Mouse (Mus musculus) lung, postnatal 0 days (tissue): ENCODE measurements around the gene Ppp2r5d. TPM values are rescaled to one million over a fixed set of nuclear protein-coding genes. Genes with fewer than 3 reads are reported as not detected.

Experiments used
- ATAC-seq: fragments of 200-750 bp; cut with Nextera tagmentation; 2 replicates; pipeline ENCODE4 v1.8.0; 2017; ENCODE audit warnings: moderate library complexity
- DNase-seq: peaks from one replicate; pipeline ENCODE4 v3.0.0-alpha.2; 2016; ENCODE audit warnings: low spot score
- H3K27ac ChIP-seq: fragments of 300-500 bp; sonication (generic); 2 replicates; pipeline ENCODE4 v1.5.1; 2014; ENCODE audit warnings: antibody characterized with exemption, mild to moderate bottlenecking, low read length, mixed read lengths
- H3K27me3 ChIP-seq: fragments of 300-500 bp; sonication (generic); replicated peaks from 2 replicates; pipeline ENCODE4 v1.6.1; 2014; ENCODE audit warnings: low read length, mixed read lengths; ENCODE audit not compliant: insufficient read depth
- H3K36me3 ChIP-seq: fragments of 300-500 bp; sonication (generic); 2 replicates; pipeline ENCODE4 v1.6.1; 2014; ENCODE audit warnings: low read length, mixed read lengths; ENCODE audit not compliant: insufficient read depth
- H3K4me1 ChIP-seq: fragments of 300-500 bp; sonication (generic); 2 replicates; pipeline ENCODE4 v1.6.1; 2014; ENCODE audit warnings: antibody characterized with exemption, low read depth, low read length, mixed read lengths; ENCODE audit not compliant: insufficient read depth
- H3K4me2 ChIP-seq: fragments of 300-500 bp; sonication (generic); replicated peaks from 2 replicates; pipeline ENCODE4 v1.6.1; 2014; ENCODE audit warnings: low read depth, mild to moderate bottlenecking, low read length, moderate library complexity, mixed read lengths
- H3K4me3 ChIP-seq: fragments of 300-500 bp; sonication (generic); 2 replicates; pipeline ENCODE4 v1.5.1; 2014; ENCODE audit warnings: low read depth, low read length
- H3K9ac ChIP-seq: fragments of 300-500 bp; sonication (generic); replicated peaks from 2 replicates; pipeline ENCODE4 v1.6.1; 2014; ENCODE audit warnings: low read depth, mild to moderate bottlenecking
- H3K9me3 ChIP-seq: fragments of 300-500 bp; sonication (generic); 2 replicates; pipeline ENCODE4 v1.6.1; 2016; ENCODE audit warnings: low read length, mixed read lengths
- CTCF ChIP-seq: IDR thresholded peaks from 2 replicates; pipeline ENCODE4 v1.5.1; 2016; ENCODE audit warnings: antibody characterized with exemption, mild to moderate bottlenecking
- EP300 ChIP-seq: IDR thresholded peaks from 2 replicates; pipeline ENCODE4 v1.6.1; 2016; ENCODE audit warnings: antibody characterized with exemption, mild to moderate bottlenecking, control low read depth
- WGBS: fragments of 180-500 bp; shearing (Covaris S2); extraction: QIAGEN DNeasy Blood & Tissue Kit; methylation state at CpG from one replicate; pipeline ENCODE4 v1.1.7; 2014; 5-methylcytosine and 5-hydroxymethylcytosine counted together
- polyA plus RNA-seq: library from polyadenylated mRNA; unstranded; fragments of >200 nt; fragmentation: Nextera tagmentation; extraction: Ambion mirVana; gene quantifications from 2 replicates; pipeline ENCODE4 v1.2.1, GENCODE M21; 2015

Ppp2r5d gene
- polyA plus RNA-seq, 1 experiment from 2014 or later: 31.8 TPM

DNA sequence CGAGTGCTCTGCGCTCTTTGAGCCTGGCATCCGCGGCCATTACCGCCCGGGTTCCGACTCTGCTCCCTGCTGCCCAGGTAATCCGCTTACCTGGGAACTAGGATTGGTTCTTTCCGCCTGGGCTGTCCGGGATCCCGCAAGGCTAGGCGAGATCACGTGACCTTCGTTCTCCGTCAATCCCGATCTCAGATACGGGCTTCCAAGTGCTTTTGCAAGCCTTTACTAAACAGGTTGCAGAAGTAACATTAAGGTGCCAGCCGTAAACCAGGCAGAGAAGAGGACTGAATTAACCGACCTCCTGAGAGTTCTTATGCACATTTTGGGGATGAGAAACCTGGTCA lies 58.6 kb downstream of the Ppp2r5d start:
- peak overlapping the region; percentile 71 for H3K4me2 ChIP-seq
- 1% methylated on average over 19 of the region's 19 CpGs for WGBS
- no peak for DNase-seq
- H3K36me3 ChIP-seq: 0 out of 2 replicates have a peak, but pooled peaks cover 5% of the 10 kb centered on the region
- H3K9ac ChIP-seq: peak overlapping the region; percentile 70
- no peaks in the 10 kb centered on the region for H3K27me3 ChIP-seq
- peaks cover 25% of the 10 kb centered on the region for H3K4me1 ChIP-seq
- TF ChIP-seq EP300 (no peak), CTCF (no peak)
- H3K4me3 ChIP-seq: peak overlapping the region; percentile 83
- ATAC-seq: peak; percentile 3
- H3K9me3 ChIP-seq: no peaks in the 10 kb centered on the region
- H3K27ac ChIP-seq: peak overlapping the region; percentile 84

DNA sequence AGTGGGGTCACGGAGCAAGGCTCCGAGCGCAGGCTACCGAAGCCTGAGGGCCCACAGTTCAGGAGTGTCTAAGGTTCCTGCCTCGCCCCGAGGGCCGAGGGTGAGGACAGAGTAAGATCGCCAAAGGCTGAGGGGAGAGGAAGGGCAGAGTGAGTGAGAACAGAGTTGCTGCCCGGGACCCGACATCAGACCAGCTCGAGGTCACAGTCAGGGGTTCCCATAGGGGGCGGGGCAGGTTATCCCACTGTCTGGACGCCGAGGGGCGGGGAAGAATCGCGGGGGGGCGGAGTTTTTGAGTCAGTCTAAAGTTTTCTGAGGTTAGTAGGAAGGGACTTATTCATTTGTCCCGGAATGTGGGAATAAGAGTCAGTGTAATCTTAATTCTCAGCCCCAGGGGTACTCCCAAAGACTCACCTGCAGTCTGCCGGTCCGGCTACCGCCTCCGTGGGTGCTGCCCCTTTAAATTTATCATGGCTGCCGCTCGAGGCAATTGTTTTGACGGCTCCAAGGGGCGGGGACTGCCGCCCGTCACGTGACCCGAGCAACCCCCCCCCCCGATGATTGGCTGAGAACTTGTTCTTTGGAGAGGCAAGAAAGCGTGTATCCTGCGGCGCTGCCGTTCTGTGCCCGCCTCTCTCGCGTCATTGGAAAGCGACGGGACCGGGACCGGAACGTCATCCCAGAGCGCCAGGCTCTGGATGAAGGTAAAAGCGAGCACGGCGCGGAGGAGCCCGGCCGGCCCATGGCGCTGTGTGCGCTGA lies 59.2 kb downstream of the Ppp2r5d start, which contains the start of the genes Klc4 and Mrpl2:
Klc4 (minus strand) TSS at position 462 of the 761 bp plus-strand sequence.
Mrpl2 (plus strand) TSS at position 669 of the 761 bp plus-strand sequence.
- TF ChIP-seq CTCF (no peak; the same call in 1 of the 2 replicates), EP300 (peak; percentile 45; the same call in 1 of the 2 replicates)
- peak within 1 kb of the TSS; percentile 89 for H3K4me2 ChIP-seq
- H3K9me3 ChIP-seq: no peaks in the 10 kb centered on the region
- peak within 1 kb of the TSS; percentile 96 for H3K27ac ChIP-seq
- no peaks in the 10 kb centered on the region for H3K27me3 ChIP-seq
- H3K4me1 ChIP-seq: peaks cover 22% of the 10 kb centered on the region
- ATAC-seq: peak; percentile 72
- peak; percentile 98 for DNase-seq
- 0 out of 2 replicates have a peak, but pooled peaks cover 5% of the 10 kb centered on the region for H3K36me3 ChIP-seq
- under 1% methylated on average over 53 of the region's 53 CpGs for WGBS
- peak within 1 kb of the TSS; percentile 83 for H3K4me3 ChIP-seq
- peak within 1 kb of the TSS; percentile 70 for H3K9ac ChIP-seq

DNA sequence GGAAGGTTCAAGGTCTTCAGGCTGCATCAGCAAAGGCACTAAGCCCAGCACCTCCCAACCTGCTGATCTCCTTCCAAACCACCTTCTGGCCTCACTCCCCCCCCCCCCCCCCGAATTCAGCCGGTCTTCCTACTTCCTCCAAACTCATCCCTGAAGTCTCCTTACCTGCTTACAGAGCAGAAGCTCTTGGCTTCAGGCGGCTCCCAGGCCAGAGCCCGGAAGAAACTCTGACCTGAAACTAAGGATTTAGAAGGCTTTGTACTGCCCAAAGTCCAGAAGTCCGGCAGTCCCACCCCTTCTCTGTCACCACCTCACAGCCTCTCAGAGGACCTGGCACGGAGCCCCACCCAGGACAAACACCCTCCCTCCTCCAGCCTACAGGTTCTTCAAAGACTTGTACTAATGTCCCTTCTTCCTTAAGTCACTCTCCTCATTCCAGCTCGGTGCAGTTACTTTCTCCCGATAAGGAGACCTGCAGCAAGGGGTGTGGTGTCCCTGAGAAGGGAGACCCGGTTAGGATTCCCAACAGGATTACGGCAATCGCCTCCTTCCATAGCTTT lies 59.9 kb downstream of the Ppp2r5d start:
- H3K4me2 ChIP-seq: peak overlapping the region; percentile 89
- H3K27ac ChIP-seq: peak overlapping the region; percentile 96
- H3K4me1 ChIP-seq: peaks cover 22% of the 10 kb centered on the region
- peak overlapping the region; percentile 83 for H3K4me3 ChIP-seq
- 3% methylated on average over 11 of the region's 11 CpGs for WGBS
- ATAC-seq (peak; percentile 63), DNase-seq (peak; percentile 92)
- H3K9ac ChIP-seq: peak overlapping the region; percentile 60
- no peaks in the 10 kb centered on the region for H3K9me3 ChIP-seq
- no peaks in the 10 kb centered on the region for H3K27me3 ChIP-seq
- TF ChIP-seq EP300 (peak; percentile 10; the same call in 1 of the 2 replicates), CTCF (no peak)
- 0 out of 2 replicates have a peak, but pooled peaks cover 5% of the 10 kb centered on the region for H3K36me3 ChIP-seq

DNA sequence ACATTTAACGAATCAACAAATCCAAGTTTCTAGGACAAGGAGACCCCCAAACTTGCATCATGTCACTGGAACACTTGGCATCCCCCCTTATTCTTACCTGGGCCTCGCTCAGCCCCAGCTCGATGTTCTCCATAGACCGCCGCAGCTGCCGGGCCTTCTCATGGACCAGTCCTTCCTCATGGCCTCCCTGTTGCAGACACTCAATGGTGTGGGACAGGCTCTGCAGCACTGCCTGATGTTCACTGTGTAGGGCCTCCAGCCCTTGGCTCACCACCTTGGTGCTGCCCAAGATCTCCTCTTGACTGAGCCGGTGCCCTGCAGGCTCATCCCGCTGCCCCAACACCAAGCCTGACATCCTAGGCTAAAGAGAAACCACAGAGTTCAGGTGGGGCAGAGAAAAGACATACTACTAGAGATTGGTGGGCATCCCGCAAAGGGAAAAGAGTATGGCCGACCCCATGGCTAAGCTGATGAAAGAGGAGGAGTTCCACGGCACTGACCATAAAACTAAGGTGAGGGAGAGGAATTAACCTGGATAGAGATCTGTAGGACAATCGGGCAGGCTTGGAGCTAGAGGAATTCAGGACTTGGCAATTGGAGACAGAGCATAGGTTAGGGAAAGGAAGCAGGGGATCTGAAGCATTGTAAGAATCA lies 60.6 kb downstream of the Ppp2r5d start:
- H3K27ac ChIP-seq: peak overlapping the region; percentile 96
- 84% methylated on average over 12 of the region's 12 CpGs for WGBS
- H3K9me3 ChIP-seq: no peaks in the 10 kb centered on the region
- H3K36me3 ChIP-seq: 0 out of 2 replicates have a peak, but pooled peaks cover 7% of the 10 kb centered on the region
- TF ChIP-seq CTCF: no peak
- TF ChIP-seq EP300: no peak
- ATAC-seq (no peak), DNase-seq (no peak)
- H3K4me2 ChIP-seq: peak overlapping the region; percentile 89
- H3K27me3 ChIP-seq: no peaks in the 10 kb centered on the region
- peaks cover 17% of the 10 kb centered on the region for H3K4me1 ChIP-seq
- H3K4me3 ChIP-seq: peak overlapping the region; percentile 83
- H3K9ac ChIP-seq: no peak overlapping the region; the same call in 1 of the 2 replicates

DNA sequence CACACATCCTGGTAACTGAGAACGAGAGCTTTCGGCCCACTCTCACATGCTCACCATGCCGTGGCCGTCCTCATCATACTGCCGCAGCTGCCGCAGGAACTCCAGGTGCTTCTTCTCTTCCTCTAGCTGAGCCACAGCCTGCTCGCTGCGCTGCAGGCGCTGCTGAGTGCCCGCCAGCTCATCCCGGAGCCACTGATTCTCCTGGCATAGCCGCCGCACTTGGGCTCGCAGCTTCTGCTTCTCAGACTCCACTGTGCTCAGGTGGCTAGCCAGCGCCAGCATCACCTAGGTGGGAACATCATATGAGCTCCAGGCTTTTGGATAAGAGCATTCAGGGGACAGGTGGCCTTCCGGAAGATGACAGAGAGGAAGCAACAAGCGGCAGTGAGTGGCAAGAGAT lies 62.9 kb downstream of the Ppp2r5d start:
- DNase-seq (no peak), ATAC-seq (no peak)
- H3K27ac ChIP-seq: no peak overlapping the region
- H3K4me3 ChIP-seq: no peak overlapping the region
- TF ChIP-seq EP300: no peak
- no peak for TF ChIP-seq CTCF
- no peaks in the 10 kb centered on the region for H3K9me3 ChIP-seq
- 0 out of 2 replicates have a peak, but pooled peaks cover 9% of the 10 kb centered on the region for H3K36me3 ChIP-seq
- no peak overlapping the region for H3K4me2 ChIP-seq
- no peak overlapping the region for H3K9ac ChIP-seq
- WGBS: 90% methylated on average over 17 of the region's 17 CpGs
- H3K4me1 ChIP-seq: peaks cover 15% of the 10 kb centered on the region
- H3K27me3 ChIP-seq: no peaks in the 10 kb centered on the region

DNA sequence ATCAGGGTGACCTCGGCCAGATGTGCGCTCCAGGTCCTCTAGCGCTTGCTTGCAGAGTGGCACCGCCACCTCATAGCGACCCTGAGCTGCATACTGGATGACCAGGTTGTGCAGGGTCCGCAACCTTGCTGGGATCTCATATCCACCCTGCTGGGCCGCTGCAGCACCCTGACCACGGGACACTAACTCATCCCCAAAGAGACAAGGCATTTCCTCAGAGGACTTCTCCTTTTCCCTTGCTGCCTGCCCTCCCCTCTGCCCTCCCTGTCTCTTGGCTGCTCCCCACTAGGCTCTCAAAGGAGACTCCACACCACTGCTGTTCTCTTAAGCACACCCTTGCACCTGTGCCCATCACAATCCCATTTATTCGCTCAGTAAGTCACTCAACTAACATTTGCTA lies 65.0 kb downstream of the Ppp2r5d start:
- peaks cover 17% of the 10 kb centered on the region; the same call in 1 of the 2 replicates for H3K36me3 ChIP-seq
- TF ChIP-seq EP300 (no peak), CTCF (no peak)
- no peak overlapping the region for H3K4me2 ChIP-seq
- H3K27ac ChIP-seq: no peak overlapping the region
- H3K9me3 ChIP-seq: no peaks in the 10 kb centered on the region
- ATAC-seq: no peak
- peaks cover 9% of the 10 kb centered on the region; the same call in 1 of the 2 replicates for H3K4me1 ChIP-seq
- H3K27me3 ChIP-seq: no peaks in the 10 kb centered on the region
- DNase-seq: no peak
- H3K4me3 ChIP-seq: no peak overlapping the region
- 77% methylated on average over 9 of the region's 9 CpGs for WGBS
- no peak overlapping the region for H3K9ac ChIP-seq
